Mouse (Mus musculus) left cerebral cortex, postnatal 25 days (tissue): ENCODE data around the gene Eva1c. TPM values are rescaled to one million over a fixed set of nuclear protein-coding genes. Genes with fewer than 3 reads are reported as not detected.

ENCODE experiments used
- DNase-seq, 2 experiments: peaks; one replicate each; pipeline ENCODE4 v3.0.0; 2022; ENCODE audit warnings: low spot score in 2 of 2, mixed read lengths in 1 of 2
- intact Hi-C: fragments of 180-260 bp; cut with DNase I; formaldehyde crosslinking; loops from one replicate; pipeline ENCODE4 v1.15.1; 2025
- total RNA-seq, 2 experiments: library from RNA; stranded (reverse); gene quantifications; 2 replicates each; pipeline ENCODE4 v1.2.3; 2021

Eva1c gene
- total RNA-seq, 2 experiments from 2014 or later: 1.6 to 1.8 TPM

- no peak for DNase-seq
Measured at GRCm38 (mm10) chr16:90856552-90857200, 30.2 kb downstream of the Eva1c start.

GRCm38 (mm10) chr16:90858206-90858605 is 31.7 kb downstream of the Eva1c start:
- intact Hi-C loops: no loop called here
- DNase-seq: no peak

More at GRCm38 (mm10) chr16:90856552-90857200, 30.2 kb downstream of the Eva1c start:
- intact Hi-C loops: no loop called here

GRCm38 (mm10) chr16:90863036-90863435 is 36.5 kb downstream of the Eva1c start:
- intact Hi-C loops: no loop called here
- no peak for DNase-seq

- intact Hi-C loops: no loop called here
- no peak for DNase-seq
Measured at GRCm38 (mm10) chr16:90863468-90864046, 37.0 kb downstream of the Eva1c start.

- no peak for DNase-seq
- intact Hi-C loops: no loop called here
Measured at GRCm38 (mm10) chr16:90864693-90865092, 38.2 kb downstream of the Eva1c start.

GRCm38 (mm10) chr16:90865652-90866051 is 39.1 kb downstream of the Eva1c start:
- intact Hi-C loops: no loop called here
- no peak for DNase-seq

- intact Hi-C loops: no loop called here
Measured at GRCm38 (mm10) chr16:90868129-90868528, 41.6 kb downstream of the Eva1c start.

GRCm38 (mm10) chr16:90869361-90869760 is 42.8 kb downstream of the Eva1c start:
- intact Hi-C loops: no loop called here
- no peak for DNase-seq

More at GRCm38 (mm10) chr16:90868129-90868528, 41.6 kb downstream of the Eva1c start:
- DNase-seq: no peak

- DNase-seq: no peak
- intact Hi-C loops: no loop called here
Measured at GRCm38 (mm10) chr16:90872936-90873335, 46.4 kb downstream of the Eva1c start.

GRCm38 (mm10) chr16:90874536-90874935 is 48.0 kb downstream of the Eva1c start:
- intact Hi-C loops: no loop called here
- no peak for DNase-seq

- intact Hi-C loops: no loop called here
- no peak for DNase-seq
Measured at GRCm38 (mm10) chr16:90878135-90878860, 51.8 kb downstream of the Eva1c start.

GRCm38 (mm10) chr16:90882501-90882977 is 56.0 kb downstream of the Eva1c start:
- intact Hi-C loops: no loop called here
- DNase-seq: no peak

GRCm38 (mm10) chr16:90885351-90885750 is 58.8 kb downstream of the Eva1c start:
- DNase-seq: no peak
- intact Hi-C loops: loop anchor here (5.0 kb wide), 1 partner anchor 53 kb away; no protein-coding TSS in a partner anchor

GRCm38 (mm10) chr16:90885781-90886565 is 59.5 kb downstream of the Eva1c start:
- intact Hi-C loops: loop anchor here (5.0 kb wide), 1 partner anchor 54 kb away; no protein-coding TSS in a partner anchor
- no peak for DNase-seq

GRCm38 (mm10) chr16:90890683-90891082 is 64.2 kb downstream of the Eva1c start:
- DNase-seq: peak in 1 of 2 experiments; percentile 42
- intact Hi-C loops: no loop called here

GRCm38 (mm10) chr16:90891601-90892000 is 65.1 kb downstream of the Eva1c start:
- no peak for DNase-seq
- intact Hi-C loops: no loop called here

GRCm38 (mm10) chr16:90892081-90892480 is 65.6 kb downstream of the Eva1c start:
- DNase-seq: no peak
- intact Hi-C loops: no loop called here

GRCm38 (mm10) chr16:90893019-90893418 is 66.5 kb downstream of the Eva1c start:
- intact Hi-C loops: no loop called here
- no peak for DNase-seq

- DNase-seq: no peak
Measured at GRCm38 (mm10) chr16:90893792-90894191, 67.3 kb downstream of the Eva1c start.

GRCm38 (mm10) chr16:90897651-90898050 is 71.1 kb downstream of the Eva1c start:
- intact Hi-C loops: no loop called here
- DNase-seq: no peak

More at GRCm38 (mm10) chr16:90893792-90894191, 67.3 kb downstream of the Eva1c start:
- intact Hi-C loops: no loop called here
